Mouse (Mus musculus) forebrain, embryonic 14.5 days (tissue): ENCODE measurements at regions not wholly inside any gene's neighbourhood (a gene's known extent, or its start where the extent isn't known, plus 50 kb on each side); places are given as distances from the start of the nearest gene placed in this dataset.

Experiments used
- ATAC-seq: fragments of 200-750 bp; cut with Nextera tagmentation; 2 replicates; pipeline ENCODE4 v1.8.0; 2017; ENCODE audit warnings: mild to moderate bottlenecking, moderate library complexity
- DNase-seq: peaks from one replicate; pipeline ENCODE4 v3.0.0-alpha.2; 2015; ENCODE audit warnings: low spot score
- H3K27ac ChIP-seq: fragments of 300-500 bp; sonication (generic); 2 replicates; pipeline ENCODE4 v1.5.1; 2014; ENCODE audit warnings: low read depth, mild to moderate bottlenecking, control low read depth, low read length, moderate library complexity
- H3K27me3 ChIP-seq: fragments of 300-500 bp; sonication (generic); replicated peaks from 2 replicates; pipeline ENCODE4 v1.6.1; 2014; ENCODE audit warnings: low read length, control low read depth, mixed read lengths; ENCODE audit not compliant: control insufficient read depth, insufficient read depth
- H3K36me3 ChIP-seq: fragments of 300-500 bp; sonication (generic); 2 replicates; pipeline ENCODE4 v1.6.1; 2014; ENCODE audit warnings: low read length, control low read depth; ENCODE audit not compliant: control insufficient read depth, insufficient read depth
- H3K4me1 ChIP-seq: fragments of 300-500 bp; sonication (generic); 2 replicates; pipeline ENCODE4 v1.6.1; 2014; ENCODE audit warnings: antibody characterized with exemption, low read length, control low read depth; ENCODE audit not compliant: control insufficient read depth, insufficient read depth
- H3K4me2 ChIP-seq: fragments of 300-500 bp; sonication (generic); 2 replicates; pipeline ENCODE4 v1.6.1; 2014; ENCODE audit warnings: mild to moderate bottlenecking, control low read depth, low read length
- H3K4me3 ChIP-seq: fragments of 300-500 bp; sonication (generic); 2 replicates; pipeline ENCODE4 v1.5.1; 2014; ENCODE audit warnings: low read depth, low read length, control low read depth
- H3K9ac ChIP-seq: fragments of 300-500 bp; sonication (generic); 2 replicates; pipeline ENCODE4 v1.6.1; 2014; ENCODE audit warnings: mild to moderate bottlenecking, low read length, control low read depth, moderate library complexity
- H3K9me3 ChIP-seq: fragments of 300-500 bp; sonication (generic); replicated peaks from 2 replicates; pipeline ENCODE4 v1.6.1; 2016; ENCODE audit warnings: low read length, control low read depth, mixed read lengths; ENCODE audit not compliant: control insufficient read depth
- WGBS: fragments of 180-500 bp; shearing (Covaris S2); extraction: QIAGEN DNeasy Blood & Tissue Kit; methylation state at CpG from one replicate; pipeline ENCODE4 v1.1.7; 2014; 5-methylcytosine and 5-hydroxymethylcytosine counted together

DNA sequence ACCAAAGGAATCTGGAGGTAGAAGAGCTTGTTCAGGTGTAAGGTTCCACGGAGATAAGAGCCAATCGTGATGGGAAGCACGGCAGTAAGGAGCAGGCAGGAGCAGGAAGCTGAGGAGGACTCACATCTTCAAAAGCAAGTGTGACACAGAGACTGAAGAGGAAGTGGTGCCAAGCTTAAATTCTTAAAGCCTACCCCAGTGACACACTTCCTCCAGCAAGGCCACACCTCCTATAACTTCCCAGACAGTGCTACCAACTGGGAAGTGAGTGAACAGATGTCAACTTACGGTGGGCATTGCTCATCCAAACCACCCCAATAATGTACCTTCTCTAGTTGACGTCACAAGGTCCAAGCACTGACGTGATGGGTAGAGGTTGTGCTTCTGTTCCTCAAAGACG lies 133.0 kb downstream of the Cdh26 start:
- H3K4me2 ChIP-seq, result no peak overlapping the region
- no peaks in the 10 kb centered on the region for H3K36me3 ChIP-seq
- ATAC-seq, result no peak
- H3K4me3 ChIP-seq, result no peak overlapping the region
- no peak overlapping the region for H3K9ac ChIP-seq
- H3K4me1 ChIP-seq, result no peaks in the 10 kb centered on the region; the same call in 1 of the 2 replicates
- no peak overlapping the region for H3K27ac ChIP-seq
- H3K9me3 ChIP-seq, result no peaks in the 10 kb centered on the region
- no peak for DNase-seq
- H3K27me3 ChIP-seq, result no peaks in the 10 kb centered on the region
- 95% methylated on average over 7 of the region's 7 CpGs for WGBS

DNA sequence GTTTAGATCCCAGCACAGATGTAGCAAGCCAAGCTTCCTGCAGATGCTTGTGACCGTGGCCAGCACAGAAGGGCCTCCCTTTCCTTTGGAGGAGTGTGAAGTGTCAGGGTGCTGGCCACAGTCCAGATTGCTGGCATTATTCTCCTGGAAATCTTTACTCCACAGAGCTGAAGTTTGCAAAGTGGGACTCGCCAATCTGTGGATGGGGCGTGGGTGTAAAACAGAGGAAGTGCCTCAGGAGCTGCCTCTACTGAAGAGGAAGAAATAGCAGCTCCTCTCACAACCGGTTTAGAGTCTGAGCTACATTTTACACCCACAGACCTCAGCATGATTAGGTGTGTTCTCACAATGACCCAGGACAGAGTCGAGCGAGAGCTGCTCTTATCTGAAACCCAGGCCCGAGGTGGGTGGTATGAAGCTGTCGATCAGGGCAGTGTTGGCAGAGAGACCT lies 135.1 kb downstream of the Cdh26 start:
- Histone ChIP-seq H3K4me3 (no peak overlapping the region), H3K27me3 (no peaks in the 10 kb centered on the region), H3K9ac (no peak overlapping the region), H3K36me3 (no peaks in the 10 kb centered on the region), H3K4me2 (no peak overlapping the region), H3K4me1 (no peaks in the 10 kb centered on the region; the same call in 1 of the 2 replicates), H3K9me3 (no peaks in the 10 kb centered on the region), H3K27ac (no peak overlapping the region)
- ATAC-seq, result no peak; the same call in 1 of the 2 replicates
- 64% methylated on average over 8 of the region's 8 CpGs for WGBS
- DNase-seq, result peak; percentile 30

DNA sequence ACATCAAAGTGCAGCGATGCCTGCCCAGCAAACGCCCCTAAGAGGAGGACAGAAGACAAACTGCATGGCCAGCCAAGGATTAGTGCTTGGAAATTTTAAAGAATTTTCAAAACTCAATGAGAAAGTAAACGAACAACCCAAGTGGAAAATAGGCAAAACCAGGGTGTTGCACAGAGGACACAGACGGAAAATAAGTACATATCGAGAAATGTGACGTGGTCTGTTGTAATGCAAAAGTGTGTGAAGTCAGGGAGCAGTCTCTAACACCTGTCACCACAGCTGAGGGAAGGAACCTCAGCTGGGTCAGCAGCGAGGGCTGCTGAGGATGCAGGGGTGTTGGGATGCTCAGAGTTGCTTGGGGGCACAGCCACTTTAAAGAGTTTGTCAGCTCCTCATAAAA lies 137.2 kb downstream of the Cdh26 start:
- no peak overlapping the region for H3K4me3 ChIP-seq
- H3K9ac ChIP-seq, result no peak overlapping the region
- no peak for DNase-seq
- no peaks in the 10 kb centered on the region for H3K27me3 ChIP-seq
- H3K27ac ChIP-seq, result no peak overlapping the region
- H3K4me1 ChIP-seq, result no peaks in the 10 kb centered on the region; the same call in 1 of the 2 replicates
- ATAC-seq, result no peak
- no peaks in the 10 kb centered on the region for H3K36me3 ChIP-seq
- H3K4me2 ChIP-seq, result no peak overlapping the region
- WGBS, result 77% methylated on average over 7 of the region's 7 CpGs
- H3K9me3 ChIP-seq, result no peaks in the 10 kb centered on the region

- H3K27ac ChIP-seq, result no peak overlapping the region
- no peaks in the 10 kb centered on the region for H3K9me3 ChIP-seq
- no peak overlapping the region for H3K4me3 ChIP-seq
- no peak for DNase-seq
- no peaks in the 10 kb centered on the region for H3K27me3 ChIP-seq
- no peaks in the 10 kb centered on the region for H3K4me1 ChIP-seq
- WGBS, result 84% methylated on average over 5 of the region's 5 CpGs
- no peaks in the 10 kb centered on the region for H3K36me3 ChIP-seq
- no peak for ATAC-seq
- H3K9ac ChIP-seq, result no peak overlapping the region
- no peak overlapping the region for H3K4me2 ChIP-seq
Measured at GRCm38 (mm10) chr2:178572301-178572700, 142.0 kb downstream of the Cdh26 start.

DNA sequence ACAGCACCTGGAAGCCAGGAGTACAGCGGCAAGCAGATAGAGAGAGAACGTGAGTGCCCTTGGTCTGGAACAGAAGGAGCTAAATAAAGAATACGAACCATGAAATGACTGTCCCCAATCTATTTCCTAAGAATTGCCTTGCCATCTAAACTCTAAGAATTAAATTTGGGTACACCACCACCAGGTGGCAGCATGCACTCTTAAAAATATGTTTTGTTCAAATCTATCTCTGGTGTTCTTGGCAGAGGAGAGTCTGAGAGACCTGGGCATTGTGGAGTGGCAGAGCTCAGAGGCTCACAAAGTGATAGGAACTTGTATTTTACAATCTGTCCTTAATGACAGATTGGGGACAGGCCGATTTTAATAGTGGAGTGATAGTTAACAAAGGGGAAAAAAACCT lies 144.5 kb downstream of the Cdh26 start:
- Histone ChIP-seq H3K36me3 (no peaks in the 10 kb centered on the region), H3K4me2 (no peak overlapping the region), H3K9me3 (no peaks in the 10 kb centered on the region), H3K27ac (no peak overlapping the region), H3K4me1 (no peaks in the 10 kb centered on the region), H3K9ac (no peak overlapping the region), H3K27me3 (no peaks in the 10 kb centered on the region), H3K4me3 (no peak overlapping the region)
- ATAC-seq (peak; percentile 57), DNase-seq (peak; percentile 91)
- 58% methylated on average over 4 of the region's 4 CpGs for WGBS

GRCm38 (mm10) chr2:178575403-178575802 lies 145.1 kb downstream of the Cdh26 start:
- no peak for ATAC-seq
- Histone ChIP-seq H3K36me3 (no peaks in the 10 kb centered on the region), H3K27ac (no peak overlapping the region), H3K9me3 (no peaks in the 10 kb centered on the region), H3K9ac (no peak overlapping the region), H3K4me3 (no peak overlapping the region), H3K27me3 (no peaks in the 10 kb centered on the region), H3K4me1 (no peaks in the 10 kb centered on the region), H3K4me2 (no peak overlapping the region)
- DNase-seq, result no peak
- WGBS, result 72% methylated on average over 6 of the region's 6 CpGs

GRCm38 (mm10) chr2:178576067-178576466 lies 145.7 kb downstream of the Cdh26 start:
- no peak overlapping the region for H3K4me3 ChIP-seq
- no peak overlapping the region for H3K9ac ChIP-seq
- H3K9me3 ChIP-seq, result no peaks in the 10 kb centered on the region
- no peaks in the 10 kb centered on the region for H3K27me3 ChIP-seq
- no peaks in the 10 kb centered on the region for H3K4me1 ChIP-seq
- no peak for ATAC-seq
- no peaks in the 10 kb centered on the region for H3K36me3 ChIP-seq
- H3K27ac ChIP-seq, result no peak overlapping the region
- no peak overlapping the region for H3K4me2 ChIP-seq
- WGBS, result 76% methylated on average over 7 of the region's 7 CpGs
- no peak for DNase-seq

GRCm38 (mm10) chr2:178579571-178579970 lies 149.2 kb downstream of the Cdh26 start:
- no peak overlapping the region for H3K4me3 ChIP-seq
- H3K4me1 ChIP-seq, result no peaks in the 10 kb centered on the region
- no peaks in the 10 kb centered on the region for H3K27me3 ChIP-seq
- H3K36me3 ChIP-seq, result no peaks in the 10 kb centered on the region
- DNase-seq, result no peak
- 84% methylated on average over 6 of the region's 6 CpGs for WGBS
- ATAC-seq, result no peak
- no peak overlapping the region for H3K9ac ChIP-seq
- H3K27ac ChIP-seq, result no peak overlapping the region
- no peaks in the 10 kb centered on the region for H3K9me3 ChIP-seq
- no peak overlapping the region for H3K4me2 ChIP-seq

- no peak overlapping the region for H3K4me3 ChIP-seq
- no peaks in the 10 kb centered on the region for H3K4me1 ChIP-seq
- no peak overlapping the region for H3K4me2 ChIP-seq
- no peaks in the 10 kb centered on the region for H3K27me3 ChIP-seq
- H3K36me3 ChIP-seq, result no peaks in the 10 kb centered on the region
- DNase-seq (no peak), ATAC-seq (no peak)
- no peak overlapping the region for H3K9ac ChIP-seq
- 81% methylated on average over 12 of the region's 12 CpGs for WGBS
- H3K9me3 ChIP-seq, result no peaks in the 10 kb centered on the region
- H3K27ac ChIP-seq, result no peak overlapping the region
Measured at GRCm38 (mm10) chr2:178581306-178581705, 151.0 kb downstream of the Cdh26 start.
